Mouse (Mus musculus) retina, postnatal 1 day (tissue): ENCODE results near the gene Kifc3.
A peak's percentile ranks its signal among the peaks of the same experiment; 100 is the strongest.
"Not testable (repeated sequence)": the region's sequence is repeated elsewhere in the genome, so short reads cannot be mapped to it uniquely, and the experiment has no call there.

Experiments
- DNase-seq: peaks from one replicate; pipeline ENCODE4 v3.0.0-alpha.2; 2012

The Kifc3 gene

DNA sequence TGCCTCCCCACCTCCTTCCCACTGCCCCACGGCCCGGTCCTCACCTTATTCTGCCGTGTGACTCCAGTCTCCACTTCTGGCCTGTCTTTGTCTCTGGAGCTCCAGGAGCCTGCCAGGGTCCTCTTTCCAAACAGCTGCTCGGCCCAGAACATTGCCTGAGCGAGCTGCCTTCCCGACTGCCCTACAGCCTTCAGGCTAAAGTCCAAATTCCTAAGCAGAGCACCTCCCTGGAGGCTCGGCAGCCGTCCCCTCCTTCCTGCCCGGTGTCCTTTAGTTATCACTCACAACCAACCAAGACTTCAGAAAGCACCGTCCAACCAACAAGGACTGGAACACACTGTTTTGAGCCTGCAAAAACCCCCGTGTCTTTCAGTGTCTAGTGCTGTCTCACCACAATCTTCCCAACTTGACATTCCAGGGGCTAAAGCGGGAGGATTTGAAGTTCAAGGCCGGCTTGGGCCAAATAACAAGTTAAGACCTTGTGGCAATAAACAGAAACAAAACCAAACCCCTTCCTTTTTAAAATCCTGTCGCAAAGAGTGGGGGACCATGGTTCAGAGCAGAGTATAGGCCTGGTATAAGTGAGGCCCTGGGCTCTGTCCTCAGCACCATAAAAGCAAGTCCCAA lies at the start of gene Kifc3:
Gene Kifc3, minus strand, starts transcription at position 164 of the 627 bp plus-strand sequence.
- DNase-seq: no peak

- DNase-seq: peak; percentile 19
These were observed 49.4 kb upstream of the Kifc3 start for GRCm38 (mm10) chr8:95252056-95252455.

- peak; percentile 33 for DNase-seq
These were observed 47.2 kb upstream of the Kifc3 start for GRCm38 (mm10) chr8:95249847-95250246.

GRCm38 (mm10) chr8:95247277-95247676 lies 44.7 kb upstream of the Kifc3 start:
- DNase-seq: no peak

- peak; percentile 75 for DNase-seq
These were observed 42.6 kb upstream of the Kifc3 start for GRCm38 (mm10) chr8:95245180-95245579.

- DNase-seq: no peak
These were observed 41.2 kb upstream of the Kifc3 start for GRCm38 (mm10) chr8:95243853-95244252.

- peak; percentile 85 for DNase-seq
These were observed 40.4 kb upstream of the Kifc3 start for GRCm38 (mm10) chr8:95242826-95243571.

GRCm38 (mm10) chr8:95242099-95242825 lies 39.6 kb upstream of the Kifc3 start:
- DNase-seq: no peak

DNA sequence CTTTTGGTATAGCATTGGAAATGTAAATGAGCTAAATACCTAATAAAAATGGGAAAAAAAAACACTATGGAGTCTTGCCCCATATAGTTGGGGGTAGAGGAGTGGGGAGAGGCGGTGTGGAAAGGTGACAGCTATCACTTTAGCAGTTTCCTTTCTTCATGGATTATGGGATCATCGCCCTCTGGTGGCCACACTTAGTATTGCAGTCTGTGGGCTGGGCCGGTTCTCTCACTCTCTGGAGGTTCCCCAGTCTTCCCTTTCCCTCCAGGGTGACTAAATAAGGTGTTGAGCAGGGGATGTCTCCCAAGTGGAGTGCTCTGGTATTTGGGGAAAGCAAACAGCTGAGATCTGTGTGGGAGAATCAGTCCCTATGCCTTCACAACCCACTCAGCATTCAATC lies 33.1 kb upstream of the Kifc3 start:
- peak; percentile 75 for DNase-seq

DNA sequence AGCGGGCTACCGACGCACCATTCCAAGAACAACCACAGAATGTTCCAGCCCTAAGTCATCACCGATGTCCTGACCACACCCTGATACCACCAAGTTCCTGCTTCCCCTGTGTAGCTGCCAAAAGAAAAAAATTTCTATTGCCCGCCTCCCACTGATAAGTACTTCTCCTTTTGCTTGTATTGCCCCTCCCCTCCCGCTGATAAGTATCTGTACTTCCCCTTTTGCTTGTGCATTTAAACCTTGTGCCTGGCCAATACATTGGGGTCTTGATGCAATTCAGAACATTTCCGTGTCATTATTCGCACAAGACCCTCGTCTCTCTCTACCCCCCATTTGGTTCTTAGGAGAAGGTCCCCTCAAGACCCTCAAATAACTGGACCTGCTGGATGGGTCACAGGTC lies 27.5 kb upstream of the Kifc3 start:
- not testable (repeated sequence) for DNase-seq

DNA sequence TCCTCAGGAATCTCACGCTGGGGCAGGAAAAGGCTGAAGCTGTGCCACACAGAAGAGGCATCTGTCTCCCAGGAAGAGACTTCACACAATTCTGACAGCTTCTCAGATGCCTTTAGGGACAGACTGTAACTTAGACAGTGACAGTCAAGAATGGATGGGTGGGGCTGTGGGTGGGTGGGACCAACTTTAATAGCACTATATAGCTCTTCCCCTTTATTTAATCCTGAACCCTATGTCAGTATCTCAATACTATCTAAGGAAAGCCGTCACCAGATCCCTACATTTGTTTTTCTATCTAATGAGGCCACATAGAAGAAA lies 24.5 kb upstream of the Kifc3 start:
- DNase-seq: no peak

- no peak for DNase-seq
These were observed 23.9 kb upstream of the Kifc3 start for GRCm38 (mm10) chr8:95226251-95227150.

DNA sequence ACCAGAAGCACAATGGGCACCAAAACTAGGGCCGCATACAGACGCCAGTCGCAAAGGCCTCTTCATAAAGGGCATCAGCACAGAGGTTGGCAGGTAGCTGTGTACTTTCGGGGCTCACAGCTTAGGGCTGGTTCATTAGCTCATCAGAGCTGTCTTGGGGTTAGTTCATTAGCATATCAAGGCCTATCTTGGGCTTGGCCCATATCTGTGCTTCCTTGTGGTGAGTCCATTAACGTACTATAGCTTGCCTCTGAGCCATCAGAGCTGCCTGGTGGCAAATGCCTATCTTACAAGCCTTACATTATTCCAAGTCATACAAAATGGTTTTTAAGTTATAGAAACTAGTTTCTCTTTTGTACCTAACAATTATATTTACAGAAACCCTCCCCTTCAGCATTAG lies 21.4 kb upstream of the Kifc3 start:
- no peak for DNase-seq

DNA sequence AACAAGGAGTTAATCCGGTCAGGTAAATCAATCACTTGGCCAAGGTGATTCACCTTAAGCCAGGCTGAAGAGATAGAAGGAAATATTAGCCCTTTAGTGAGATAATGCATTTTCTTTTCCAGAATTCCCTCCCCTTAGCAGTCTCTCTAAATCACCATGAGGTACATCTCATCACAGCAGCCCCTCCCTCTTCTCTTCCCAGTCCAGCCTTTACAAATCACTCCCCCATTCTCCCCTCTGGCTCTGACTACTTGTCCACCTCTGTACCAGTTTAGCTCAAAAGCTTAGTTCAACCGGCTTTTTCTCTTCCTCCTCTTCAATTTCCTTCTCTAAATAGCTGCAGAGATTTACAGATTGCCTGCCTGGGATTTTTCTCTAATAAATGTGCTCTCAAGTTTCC lies 18.4 kb upstream of the Kifc3 start:
- DNase-seq: no peak

GRCm38 (mm10) chr8:95220571-95220998 lies 18.0 kb upstream of the Kifc3 start:
- no peak for DNase-seq

DNA sequence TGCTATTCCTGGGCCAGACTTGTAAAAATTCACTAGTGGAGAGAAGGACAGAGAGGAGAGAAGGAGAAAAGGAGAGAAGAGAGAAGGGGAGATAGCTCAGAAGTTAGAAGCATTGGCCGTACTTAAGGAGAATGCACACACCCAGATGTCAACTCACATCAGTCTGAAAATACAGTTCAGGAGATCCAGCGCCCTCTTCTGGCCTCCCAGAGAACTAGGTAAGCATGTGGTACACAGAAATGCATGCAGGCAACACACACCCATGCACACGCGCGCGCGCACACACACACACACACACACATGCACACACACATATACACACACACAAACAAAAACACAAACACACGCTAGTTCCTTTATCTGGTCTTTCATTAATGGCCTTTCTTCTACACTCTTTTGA lies 17.0 kb upstream of the Kifc3 start:
- no peak for DNase-seq

GRCm38 (mm10) chr8:95215709-95216360 lies 13.2 kb upstream of the Kifc3 start:
- DNase-seq: peak; percentile 67

DNA sequence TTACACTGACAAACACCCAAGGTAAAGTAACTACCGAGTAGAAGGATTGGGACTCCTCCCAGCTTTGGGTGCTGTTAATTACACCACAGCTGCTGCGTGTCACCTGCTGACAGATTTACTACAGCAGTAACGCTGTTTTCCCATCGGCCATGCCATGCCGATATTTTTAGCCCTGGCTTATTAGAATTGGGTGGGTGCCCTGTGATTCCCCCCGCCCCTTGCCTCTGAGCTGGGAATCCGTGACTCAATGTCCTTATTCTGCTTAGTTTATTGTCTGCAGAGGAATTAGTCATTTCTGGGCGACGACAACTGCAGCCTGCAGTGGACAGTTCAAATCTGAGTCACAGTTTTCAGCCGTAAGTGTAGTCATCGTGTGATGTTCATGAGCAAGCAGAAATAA lies 7.3 kb upstream of the Kifc3 start:
- DNase-seq: no peak

DNA sequence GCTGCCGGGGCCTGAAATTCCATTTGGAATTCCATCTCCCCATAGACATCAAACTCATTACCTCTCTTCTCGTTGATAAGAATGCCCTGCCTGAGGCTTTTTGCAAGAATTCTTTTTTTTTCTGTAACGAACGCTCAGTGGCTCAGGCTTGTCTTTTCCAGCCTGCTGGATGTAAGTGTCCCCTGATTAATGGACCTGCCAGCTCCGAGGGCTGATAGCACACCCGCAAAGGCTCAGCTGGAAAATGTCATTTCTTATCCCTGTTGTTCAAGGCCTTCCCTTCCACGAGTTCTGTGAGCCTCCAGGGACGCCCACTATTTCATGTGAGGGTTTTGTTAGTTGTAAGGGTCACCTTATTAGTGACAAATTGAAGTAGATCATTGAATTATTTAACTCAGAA lies 3.3 kb upstream of the Kifc3 start:
- peak; percentile 39 for DNase-seq

GRCm38 (mm10) chr8:95204039-95204380 lies 1.4 kb upstream of the Kifc3 start:
- peak; percentile 85 for DNase-seq

DNA sequence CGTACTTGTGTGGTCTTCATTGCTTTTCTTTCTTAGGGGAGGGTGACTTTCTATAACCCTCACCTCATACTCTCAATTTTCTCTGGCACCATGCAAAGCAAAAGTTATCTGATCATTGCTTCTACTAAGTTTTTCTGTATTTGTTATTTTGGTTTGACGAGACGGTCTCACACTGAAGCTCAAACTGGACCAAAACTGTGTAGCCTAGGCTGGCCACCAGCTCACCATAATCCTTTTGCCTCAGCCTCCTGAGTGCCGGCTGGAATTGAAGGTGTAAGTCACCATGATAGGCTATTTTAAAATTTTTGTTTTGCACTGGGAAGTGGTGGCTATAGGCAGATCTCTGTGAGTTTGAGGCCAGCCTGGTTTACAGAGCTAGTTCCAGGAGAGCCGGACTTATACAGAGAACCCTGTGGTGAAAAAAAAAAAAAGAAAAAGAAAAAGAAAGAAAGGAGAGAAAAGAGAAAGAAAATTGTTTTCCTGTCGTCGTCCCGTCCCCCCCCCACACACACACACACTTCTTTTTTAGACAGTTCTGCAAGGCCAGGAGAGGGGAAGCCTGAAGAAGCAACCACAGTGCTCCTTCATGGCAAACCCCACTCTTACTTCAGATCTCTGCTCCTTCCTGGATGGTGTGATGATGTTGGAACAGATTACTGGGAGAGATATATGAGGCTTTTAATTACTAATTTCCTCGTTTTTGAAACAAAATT lies 870 bp upstream of the Kifc3 start:
- no peak for DNase-seq

GRCm38 (mm10) chr8:95202056-95202570 lies 499 bp downstream of the Kifc3 start:
- DNase-seq: no peak
